Mouse (Mus musculus) CH12.LX (cell line): Measurements from ENCODE around the gene Tymp.

Experiments
- CTCF ChIP-seq, 2 experiments: IDR thresholded peaks in 1 of 2; conservative IDR thresholded peaks in 1 of 2; 2 replicates each; pipeline ENCODE4 v1.5.1; 2011 to 2012; ENCODE audit warnings: low read depth in 2 of 2, low read length in 2 of 2, improper control_type of control experiment in 1 of 2, inconsistent platforms in 1 of 2, mild to moderate bottlenecking in 1 of 2, moderate library complexity in 1 of 2
- EP300 ChIP-seq: IDR thresholded peaks from 2 replicates; pipeline ENCODE4 v1.6.1; 2011; ENCODE audit warnings: low read length, improper control_type of control experiment
- KAT2A ChIP-seq: IDR thresholded peaks from 2 replicates; pipeline ENCODE4 v1.6.1; 2012; ENCODE audit warnings: low read length, improper control_type of control experiment, inconsistent platforms; ENCODE audit not compliant: insufficient replicate concordance
- MAFK ChIP-seq: IDR thresholded peaks from 2 replicates; pipeline ENCODE4 v1.6.1; 2011; ENCODE audit warnings: low read length, improper control_type of control experiment; ENCODE audit not compliant: insufficient replicate concordance
- MXI1 ChIP-seq: IDR thresholded peaks from 2 replicates; pipeline ENCODE4 v1.6.1; 2011; ENCODE audit warnings: mild to moderate bottlenecking, low read depth, low read length, improper control_type of control experiment
- POLR2A ChIP-seq: IDR thresholded peaks from 2 replicates; pipeline ENCODE4 v1.6.1; 2011; ENCODE audit warnings: low read depth, mild to moderate bottlenecking, improper control_type of control experiment, low read length
- POLR2AphosphoS2 ChIP-seq: IDR thresholded peaks from 2 replicates; pipeline ENCODE4 v1.6.1; 2011; ENCODE audit warnings: low read depth, low read length, improper control_type of control experiment
- RCOR1 ChIP-seq: conservative IDR thresholded peaks from 2 replicates; pipeline ENCODE4 v1.6.1; 2012; ENCODE audit warnings: low read depth, mild to moderate bottlenecking, inconsistent platforms, low read length, improper control_type of control experiment
- SIN3A ChIP-seq: IDR thresholded peaks from 2 replicates; pipeline ENCODE4 v1.6.1; 2012; ENCODE audit warnings: low read length, improper control_type of control experiment, inconsistent platforms
- SMC3 ChIP-seq: IDR thresholded peaks from 2 replicates; pipeline ENCODE4 v1.6.1; 2011; ENCODE audit warnings: low read depth, low read length, improper control_type of control experiment
- TCF12 ChIP-seq: IDR thresholded peaks from 2 replicates; pipeline ENCODE4 v1.6.1; 2014; ENCODE audit warnings: low read depth, mild to moderate bottlenecking, inconsistent platforms, low read length, improper control_type of control experiment
- UBTF ChIP-seq: IDR thresholded peaks from 2 replicates; pipeline ENCODE4 v1.6.1; 2012; ENCODE audit warnings: low read depth, mild to moderate bottlenecking, inconsistent platforms, low read length, improper control_type of control experiment, moderate library complexity
- ZMIZ1 ChIP-seq: IDR thresholded peaks from 2 replicates; pipeline ENCODE4 v1.6.1; 2012; ENCODE audit warnings: low read depth, mild to moderate bottlenecking, inconsistent platforms, low read length, improper control_type of control experiment
- ZNF384 ChIP-seq: IDR thresholded peaks from 2 replicates; pipeline ENCODE4 v1.6.1; 2012; ENCODE audit warnings: low read depth, low read length, improper control_type of control experiment, inconsistent platforms

DNA sequence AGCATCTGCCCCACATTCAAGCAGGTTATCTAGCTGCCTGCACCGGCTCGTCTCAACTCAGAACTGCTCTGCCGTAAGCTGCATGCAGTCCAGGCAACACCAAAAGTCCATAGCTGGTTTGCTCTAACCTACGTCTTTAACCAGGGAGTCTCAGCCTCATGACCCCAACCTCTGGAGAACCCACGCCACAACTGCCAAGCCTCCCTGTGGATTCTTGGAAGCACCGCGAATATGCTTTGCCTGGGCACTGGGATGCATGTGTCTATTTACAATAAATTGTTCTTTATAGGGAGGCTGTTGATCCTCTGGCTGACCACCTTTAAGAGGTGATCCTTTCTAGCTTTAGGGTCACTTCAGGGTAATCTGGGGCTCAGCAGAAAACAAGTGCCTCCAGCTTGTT, 4.3 kb downstream of the Tymp start:
- TF ChIP-seq POLR2AphosphoS2 (no peak), SMC3 (no peak), KAT2A (no peak), CTCF (conservative IDR thresholded peaks at IDR 0.05 in 1 of 2, IDR thresholded peaks at IDR 0.05 in 1 of 2; ENCODE audit: low read depth in 2 of 2, low read length in 2 of 2) (no peak), MXI1 (no peak), POLR2A (no peak), UBTF (no peak), MAFK (no peak), EP300 (no peak), TCF12 (no peak), ZMIZ1 (no peak), SIN3A (no peak), RCOR1 (no peak), ZNF384 (no peak)
